Mouse (Mus musculus): ENCODE results near the gene Cradd. TPM values are rescaled to one million over a fixed set of nuclear protein-coding genes. Genes with fewer than 3 reads are reported as not detected.

Cradd gene
- total RNA-seq, 2 experiments from 2014 or later = 5.6 to 5.9 TPM

DNA sequence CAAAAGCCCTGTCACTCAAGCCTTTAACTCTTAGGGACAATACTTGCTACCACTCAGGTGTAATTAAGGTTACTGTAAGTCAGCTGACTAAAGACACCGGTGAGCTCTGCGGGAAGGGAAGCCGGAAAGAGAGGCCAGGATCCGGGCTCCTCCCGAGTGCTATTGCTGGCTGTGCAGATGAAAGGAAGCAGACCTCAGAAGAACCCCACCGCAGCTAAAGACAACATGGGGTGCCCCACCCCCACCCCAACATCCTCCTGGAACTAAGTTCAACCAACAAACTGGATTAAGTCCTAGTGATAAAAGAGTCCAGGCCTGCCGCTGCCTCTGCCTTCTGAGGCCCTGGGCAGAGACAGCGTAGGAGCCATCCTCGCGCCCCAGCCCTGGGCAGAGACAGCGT, 61.5 kb downstream of the Cradd start:
- H3K4me3 ChIP-seq = no peak overlapping the region
- H3K27ac ChIP-seq = peak overlapping the region; percentile 16; the same call in 1 of the 2 replicates
- TF ChIP-seq CTCF (IDR thresholded peaks at IDR 0.05) = no peak
- intact Hi-C loops (cut with DNase I) = loop anchor here (5.0 kb wide), 1 partner anchor 175 kb away; no protein-coding TSS in a partner anchor
- no peak for DNase-seq (ENCODE audit: extremely low spot score in 1 of 2, low spot score in 2 of 2)

DNA sequence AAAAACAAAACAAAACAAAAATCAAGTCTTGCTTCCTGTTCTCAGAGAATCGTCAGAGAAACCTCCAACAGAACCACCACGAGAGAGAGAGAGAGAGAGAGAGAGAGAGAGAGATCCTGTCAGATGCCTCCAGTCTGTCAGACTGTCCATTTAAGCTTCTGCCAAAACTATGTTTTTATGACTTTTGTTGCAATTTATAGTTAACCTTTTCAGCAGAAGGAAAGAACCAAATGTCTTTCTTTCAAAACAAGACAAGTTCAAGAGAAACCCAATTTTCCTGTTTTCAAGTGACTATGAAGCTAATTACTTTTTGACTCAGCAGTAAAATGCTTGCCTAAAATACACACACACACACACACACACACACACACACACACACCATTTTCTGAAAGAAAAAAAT, 62.7 kb downstream of the Cradd start:
- TF ChIP-seq CTCF (IDR thresholded peaks at IDR 0.05) = no peak
- Histone ChIP-seq H3K4me3 (no peak overlapping the region), H3K27ac (no peak overlapping the region)
- no peak for DNase-seq (ENCODE audit: extremely low spot score in 1 of 2, low spot score in 2 of 2)
- intact Hi-C loops (cut with DNase I) = loop anchor here (5.0 kb wide), 1 partner anchor 174 kb away; no protein-coding TSS in a partner anchor

DNA sequence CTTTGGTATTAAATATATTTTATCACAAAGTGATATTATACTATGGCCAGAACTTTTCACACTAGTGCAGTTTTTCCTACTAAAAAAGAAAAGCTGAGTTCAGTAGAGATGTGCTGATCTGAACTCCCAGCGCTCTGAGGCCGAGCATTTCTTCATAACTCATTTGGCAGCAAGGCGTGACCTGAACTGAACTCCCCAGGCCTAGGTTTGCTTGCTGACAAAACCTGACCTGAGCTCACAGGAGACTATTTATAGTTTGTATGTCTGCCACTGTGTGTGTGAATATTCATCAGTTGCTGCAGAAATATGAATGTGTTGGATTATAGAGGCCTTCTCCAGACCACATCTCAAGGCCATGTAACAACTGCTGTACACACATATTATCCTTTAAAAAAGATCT, 63.5 kb downstream of the Cradd start:
- intact Hi-C loops (cut with DNase I) = loop anchor here (5.0 kb wide), 1 partner anchor 173 kb away; no protein-coding TSS in a partner anchor
- no peak overlapping the region for H3K4me3 ChIP-seq
- TF ChIP-seq CTCF (IDR thresholded peaks at IDR 0.05) = no peak
- H3K27ac ChIP-seq = no peak overlapping the region
- no peak for DNase-seq (ENCODE audit: extremely low spot score in 1 of 2, low spot score in 2 of 2)

DNA sequence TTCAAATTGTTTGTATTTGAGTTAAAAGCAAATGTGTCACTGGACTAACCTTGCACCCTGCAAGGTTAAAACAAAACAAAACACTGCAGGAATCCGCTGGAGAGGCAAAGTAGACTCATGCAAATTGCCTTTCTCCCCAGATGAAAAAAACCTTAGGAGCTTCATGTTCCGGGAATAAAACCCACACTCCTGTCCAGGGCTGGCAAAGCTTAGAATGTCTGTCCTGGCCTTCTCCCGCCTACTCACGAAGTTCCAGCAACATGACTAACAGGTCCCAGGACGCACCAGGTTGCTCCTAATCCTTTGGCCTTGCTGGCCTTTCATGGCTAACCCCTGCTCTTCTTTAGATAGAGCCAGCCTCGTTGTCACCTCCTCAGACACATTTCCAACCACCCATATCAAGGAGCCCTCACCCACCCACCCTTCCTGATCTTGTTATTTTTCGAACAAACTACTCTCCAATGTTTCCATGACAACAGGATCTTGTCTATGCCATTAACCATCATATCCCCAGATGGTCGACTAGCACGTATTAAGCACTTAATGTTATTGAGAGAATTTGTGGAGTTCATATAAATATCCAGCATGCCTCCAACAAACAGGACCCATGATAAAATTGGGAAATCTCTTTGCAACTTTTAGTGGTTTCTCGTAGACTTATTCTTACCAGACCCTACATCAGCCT, 65.3 kb downstream of the Cradd start:
- Histone ChIP-seq H3K4me3 (no peak overlapping the region), H3K27ac (no peak overlapping the region)
- TF ChIP-seq CTCF (IDR thresholded peaks at IDR 0.05) = no peak
- intact Hi-C loops (cut with DNase I) = no loop called here
- no peak for DNase-seq (ENCODE audit: extremely low spot score in 1 of 2, low spot score in 2 of 2)

DNA sequence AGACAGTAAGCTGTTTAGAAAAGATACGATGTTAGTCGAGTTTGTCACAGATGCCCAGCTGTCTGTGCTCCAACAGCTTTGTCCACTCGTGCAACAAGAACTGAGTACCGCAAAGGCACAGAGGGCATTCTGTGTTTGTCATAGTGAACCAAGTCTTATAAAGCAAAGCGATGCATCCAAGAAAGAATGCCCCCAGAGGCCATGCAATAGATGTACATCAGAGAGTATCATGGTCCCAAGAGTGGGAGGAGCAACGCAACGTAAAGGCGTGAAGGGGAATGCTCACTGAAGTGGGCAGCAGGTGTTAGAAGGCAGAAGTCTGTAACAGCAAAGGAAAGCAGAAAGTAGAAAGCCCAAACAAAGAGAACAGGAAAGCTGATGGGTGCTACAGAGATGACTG, 66.0 kb downstream of the Cradd start:
- H3K4me3 ChIP-seq = no peak overlapping the region

DNA sequence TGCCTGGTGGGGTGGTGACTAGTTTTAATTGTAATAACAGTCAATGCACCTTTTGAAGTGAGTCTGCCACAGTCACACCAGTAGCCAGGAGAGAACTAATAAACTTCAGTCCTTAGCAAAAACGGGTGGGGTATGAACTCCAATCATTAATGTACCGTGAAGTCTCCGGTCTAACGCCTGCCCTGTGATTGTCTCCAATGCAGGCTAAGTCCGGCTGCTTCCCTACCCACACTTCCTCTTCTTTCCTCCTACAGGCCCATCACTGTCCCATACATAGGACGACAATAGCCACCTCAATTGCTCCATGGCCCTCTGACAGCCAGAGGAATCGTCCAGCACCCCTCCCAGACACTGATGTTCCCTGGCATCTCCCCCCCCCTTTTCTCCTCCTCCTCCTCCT, 67.8 kb downstream of the Cradd start:
- intact Hi-C loops (cut with DNase I) = no loop called here
- no peak overlapping the region for H3K27ac ChIP-seq
- no peak for TF ChIP-seq CTCF (IDR thresholded peaks at IDR 0.05)

More for the DNA sequence above, 66.0 kb downstream of the Cradd start:
- intact Hi-C loops (cut with DNase I) = no loop called here
- no peak; the same call in 1 of the 2 replicates for TF ChIP-seq CTCF (IDR thresholded peaks at IDR 0.05)
- no peak overlapping the region for H3K27ac ChIP-seq
- no peak for DNase-seq (ENCODE audit: extremely low spot score in 1 of 2, low spot score in 2 of 2)

DNA sequence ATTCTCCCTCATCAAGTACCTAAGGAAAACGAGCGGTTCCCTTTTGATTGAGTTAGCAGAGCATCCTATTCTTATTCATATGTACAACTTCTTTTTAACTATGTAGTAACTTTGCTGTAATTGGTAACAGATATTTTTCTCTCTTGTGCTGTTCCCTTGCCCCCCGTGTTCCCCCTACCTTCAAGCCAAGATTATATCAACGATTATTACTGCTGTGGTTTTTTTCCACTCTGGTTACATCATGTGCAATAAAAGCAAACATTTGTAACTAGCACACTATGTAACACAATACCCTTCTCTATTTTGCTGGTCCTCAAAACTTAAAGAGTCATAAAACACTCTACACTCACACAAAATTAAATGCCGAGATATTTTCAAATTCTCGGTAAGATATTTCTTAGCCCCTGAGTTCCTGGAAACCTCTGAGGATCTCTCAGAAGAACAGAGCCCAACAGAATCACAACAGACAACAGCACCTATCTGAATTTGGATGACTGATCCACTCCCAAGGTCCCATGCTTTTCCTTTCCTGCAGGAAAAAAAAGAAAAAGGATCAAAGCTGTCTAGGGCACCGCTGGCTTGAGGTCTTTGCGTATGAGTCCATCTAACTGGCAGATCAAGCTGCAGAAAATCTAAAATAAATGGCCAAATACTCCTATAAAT, 68.8 kb downstream of the Cradd start:
- intact Hi-C loops (cut with DNase I) = no loop called here
- no peak overlapping the region for H3K27ac ChIP-seq
- no peak for DNase-seq (ENCODE audit: extremely low spot score in 1 of 2, low spot score in 2 of 2)
- no peak for TF ChIP-seq CTCF (IDR thresholded peaks at IDR 0.05)
- H3K4me3 ChIP-seq = no peak overlapping the region

More for the DNA sequence above, 67.8 kb downstream of the Cradd start:
- DNase-seq (ENCODE audit: extremely low spot score in 1 of 2, low spot score in 2 of 2) = no peak
- H3K4me3 ChIP-seq = no peak overlapping the region

DNA sequence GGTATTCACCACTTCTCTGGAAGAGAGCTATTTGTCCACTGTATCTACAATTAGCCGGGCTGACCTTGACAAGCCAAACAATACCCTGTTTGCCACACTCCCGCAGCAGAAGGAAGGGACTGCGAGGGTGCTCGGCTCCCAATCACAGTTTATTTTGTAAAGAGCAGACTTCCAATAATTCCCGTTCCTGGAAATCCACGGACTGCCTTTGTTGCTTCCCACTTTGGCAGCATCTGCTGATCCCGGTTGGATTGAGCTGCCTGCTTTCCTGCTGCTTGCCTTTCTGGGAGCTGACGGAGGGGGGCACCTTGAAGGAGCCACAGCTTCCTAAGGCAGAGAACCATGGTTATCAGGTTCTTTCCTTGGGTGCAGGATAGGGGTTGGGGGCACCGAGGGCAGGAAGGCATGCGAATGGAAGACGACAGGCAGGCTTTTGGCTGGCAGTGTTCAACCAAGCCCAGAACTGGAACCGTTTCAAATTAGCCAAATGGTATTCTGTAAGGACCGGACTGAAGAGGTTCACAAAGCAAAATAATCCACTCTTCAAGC, 69.4 kb downstream of the Cradd start:
- 0 out of 2 replicates have a peak overlapping the region, but pooled peaks have one; percentile 6 for H3K4me3 ChIP-seq
- intact Hi-C loops (cut with DNase I) = no loop called here
- peak; percentile 4; the same call in 1 of the 2 replicates for TF ChIP-seq CTCF (IDR thresholded peaks at IDR 0.05)
- DNase-seq (ENCODE audit: extremely low spot score in 1 of 2, low spot score in 2 of 2) = no peak
- no peak overlapping the region for H3K27ac ChIP-seq

DNA sequence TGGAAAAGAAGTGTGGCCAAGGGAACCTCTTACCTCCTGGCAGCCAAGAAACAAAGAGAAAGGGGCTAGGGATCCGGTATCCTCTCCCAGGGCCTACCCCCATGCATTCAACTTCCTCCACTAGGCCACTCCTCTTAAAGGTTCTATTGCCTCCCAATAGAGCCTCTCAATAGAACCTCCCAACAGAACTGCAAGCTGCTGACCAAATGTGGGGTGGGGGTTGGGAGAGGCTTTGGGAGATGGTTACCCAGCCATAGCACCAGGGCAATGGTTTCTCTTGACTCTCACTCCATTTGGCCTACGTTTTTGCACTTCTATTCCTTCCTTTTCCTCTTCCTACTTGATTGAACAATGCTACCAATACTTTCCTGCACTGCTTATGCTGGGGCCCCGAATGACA, 69.9 kb downstream of the Cradd start:
- Histone ChIP-seq H3K27ac (no peak overlapping the region), H3K4me3 (no peak overlapping the region)
- no peak for TF ChIP-seq CTCF (IDR thresholded peaks at IDR 0.05)
- intact Hi-C loops (cut with DNase I) = no loop called here
- no peak for DNase-seq (ENCODE audit: extremely low spot score in 1 of 2, low spot score in 2 of 2)

DNA sequence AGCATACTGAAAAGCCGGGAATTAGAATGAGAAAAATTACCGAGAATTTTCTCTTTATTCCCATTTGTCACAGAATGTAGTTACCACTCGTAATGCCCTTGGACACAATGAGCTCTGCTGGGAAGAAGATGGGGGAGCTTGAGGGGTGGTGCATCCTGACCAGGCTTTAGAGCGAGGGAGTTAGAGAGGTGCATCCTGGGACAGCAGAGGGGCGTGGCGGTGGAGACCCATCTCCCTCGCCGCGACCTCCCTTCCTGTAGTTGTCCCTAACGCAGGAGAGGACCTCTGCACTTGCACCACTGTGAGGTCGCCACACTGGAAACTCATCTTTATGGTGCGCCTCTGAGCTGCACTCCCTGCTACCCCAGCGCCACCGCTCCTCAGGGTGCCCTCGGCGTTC, 72.3 kb downstream of the Cradd start:
- intact Hi-C loops (cut with DNase I) = no loop called here
- no peak for TF ChIP-seq CTCF (IDR thresholded peaks at IDR 0.05)
- Histone ChIP-seq H3K27ac (no peak overlapping the region), H3K4me3 (no peak overlapping the region)
- DNase-seq (ENCODE audit: extremely low spot score in 1 of 2, low spot score in 2 of 2) = no peak

DNA sequence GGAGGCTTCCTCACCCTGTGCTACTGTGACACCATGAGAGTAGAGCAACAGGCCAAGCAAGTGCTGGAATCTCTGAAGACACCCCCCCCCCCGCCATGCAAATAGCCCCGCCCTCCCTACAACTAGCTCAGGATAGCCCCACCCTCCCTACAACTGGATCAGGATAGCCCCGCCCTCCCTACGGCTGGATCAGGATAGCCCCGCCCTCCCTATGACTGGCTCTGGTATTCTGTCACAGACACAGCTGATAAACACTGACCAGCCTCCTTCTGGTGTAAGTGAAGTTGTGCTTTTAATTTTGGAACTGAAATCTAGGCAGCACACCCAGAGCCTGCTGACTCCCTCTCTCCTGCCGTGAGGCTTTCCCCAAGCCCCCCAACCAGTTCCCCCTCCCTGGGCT, 75.6 kb downstream of the Cradd start:
- intact Hi-C loops (cut with DNase I) = no loop called here
- no peak for TF ChIP-seq CTCF (IDR thresholded peaks at IDR 0.05)

DNA sequence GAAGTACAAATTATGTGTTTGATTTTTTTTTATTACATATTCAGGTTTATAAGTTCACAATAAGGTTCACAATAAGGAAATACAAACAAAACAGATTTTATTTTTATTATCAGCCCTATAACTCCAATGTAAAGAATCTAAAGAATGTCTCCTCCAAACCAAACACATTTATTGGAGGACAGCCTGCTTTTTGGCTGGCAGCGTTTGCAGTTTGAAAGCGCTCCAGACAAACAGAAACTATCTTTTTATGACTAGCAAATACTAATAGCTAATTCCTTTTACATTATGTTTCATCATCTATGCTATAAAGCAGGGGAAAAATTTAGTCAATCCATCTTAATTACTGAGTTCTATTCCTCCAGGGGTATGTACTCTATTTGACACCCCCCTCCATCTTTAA, 77.2 kb downstream of the Cradd start:
- intact Hi-C loops (cut with DNase I) = no loop called here
- no peak overlapping the region for H3K4me3 ChIP-seq
- DNase-seq (ENCODE audit: extremely low spot score in 1 of 2, low spot score in 2 of 2) = no peak
- no peak for TF ChIP-seq CTCF (IDR thresholded peaks at IDR 0.05)
- H3K27ac ChIP-seq = no peak overlapping the region

More for the DNA sequence above, 75.6 kb downstream of the Cradd start:
- DNase-seq (ENCODE audit: extremely low spot score in 1 of 2, low spot score in 2 of 2) = no peak
- Histone ChIP-seq H3K27ac (no peak overlapping the region), H3K4me3 (no peak overlapping the region)
